In the genomic region with DNA sequence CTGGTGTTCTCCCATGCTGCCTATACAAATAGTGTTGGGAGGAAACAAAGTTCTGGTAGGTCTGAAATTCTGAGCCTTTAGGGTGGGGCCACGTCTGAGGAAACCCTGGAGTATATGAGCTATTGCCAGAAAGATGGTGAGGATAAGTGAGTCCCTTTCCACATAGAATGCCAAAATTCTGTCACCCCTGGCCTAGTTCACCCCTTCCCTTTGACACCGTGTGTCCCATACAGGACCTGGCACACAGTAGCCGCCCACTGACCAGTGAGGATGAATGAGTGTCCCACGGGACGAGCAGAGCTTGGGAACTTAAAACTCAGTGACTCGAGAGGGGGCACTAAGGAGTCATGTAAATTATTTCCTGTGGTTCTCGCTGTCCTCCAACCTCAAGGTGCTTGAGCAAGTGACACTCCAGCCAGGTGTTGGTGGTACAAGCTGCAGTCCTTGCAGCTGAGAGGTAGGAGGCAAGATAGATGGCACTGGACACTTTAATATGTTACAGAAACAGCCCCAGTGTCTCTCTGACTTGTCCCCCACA, we compare ENCODE assay signal across 1 mouse cellular context.
TF ChIP-seq lines count a peak whose summit lies in the region.

No protein-coding gene starts in this region.

TF ChIP-seq in CH12.LX, 34 proteins besides CTCF, POLR2A, EP300 and RAD21 (continued from another document):
- no peak for TF ChIP-seq CHD1 (IDR thresholded peaks at IDR 0.05; ENCODE audit: low read depth, low read length)
- TF ChIP-seq ZMIZ1 (IDR thresholded peaks at IDR 0.05; ENCODE audit: low read depth, low read length): no peak
- 0 out of 2 replicates have a peak, but pooled peaks have one; percentile 16 for TF ChIP-seq TBP (conservative IDR thresholded peaks at IDR 0.05; ENCODE audit: low read depth, low read length)
- TF ChIP-seq ZNF384 (IDR thresholded peaks at IDR 0.05; ENCODE audit: low read depth, low read length): no peak
